Mouse (Mus musculus): ENCODE data around the gene Fam19a2.

Fam19a2 gene

DNA sequence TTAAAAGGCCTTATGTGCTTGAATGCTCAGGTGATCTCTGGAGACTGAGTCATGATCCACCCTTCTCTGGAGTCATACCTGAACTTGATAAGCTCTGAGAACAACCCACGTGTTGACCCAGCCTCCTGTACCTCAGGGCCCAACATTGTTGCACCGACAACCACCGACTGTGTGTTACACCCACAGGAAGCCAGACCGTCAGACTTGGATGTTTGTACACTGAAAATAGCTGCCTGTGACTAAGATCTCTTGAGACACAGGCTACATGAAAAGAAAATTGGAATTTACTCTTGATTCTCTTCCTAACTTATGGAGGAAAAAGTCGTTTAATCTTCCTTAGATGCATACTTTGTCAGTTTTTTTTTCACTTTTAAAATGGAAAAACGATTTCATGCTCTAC lies 121.8 kb downstream of the Fam19a2 start:
- DNase-seq (ENCODE audit: low read depth): no peak

DNA sequence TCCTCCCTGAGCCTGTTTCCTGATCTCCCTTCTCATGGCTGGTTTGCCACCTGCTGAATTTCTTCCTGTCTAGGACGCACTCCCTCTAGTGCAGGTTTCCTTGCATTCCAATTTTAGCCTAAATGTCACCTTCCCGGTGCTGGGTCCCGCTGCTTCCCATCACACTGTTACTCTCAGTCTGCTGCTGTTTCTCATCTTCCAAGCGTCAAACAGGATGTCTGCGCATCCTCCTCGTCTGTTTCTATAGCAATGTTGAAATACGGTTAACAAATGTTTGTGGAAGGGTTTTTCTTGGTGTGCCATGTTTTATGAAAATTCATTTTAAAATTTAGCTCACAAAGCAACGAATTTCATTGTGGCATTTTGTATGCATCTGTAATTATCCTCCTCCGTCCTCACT lies 131.6 kb downstream of the Fam19a2 start:
- DNase-seq (ENCODE audit: low read depth): no peak

DNA sequence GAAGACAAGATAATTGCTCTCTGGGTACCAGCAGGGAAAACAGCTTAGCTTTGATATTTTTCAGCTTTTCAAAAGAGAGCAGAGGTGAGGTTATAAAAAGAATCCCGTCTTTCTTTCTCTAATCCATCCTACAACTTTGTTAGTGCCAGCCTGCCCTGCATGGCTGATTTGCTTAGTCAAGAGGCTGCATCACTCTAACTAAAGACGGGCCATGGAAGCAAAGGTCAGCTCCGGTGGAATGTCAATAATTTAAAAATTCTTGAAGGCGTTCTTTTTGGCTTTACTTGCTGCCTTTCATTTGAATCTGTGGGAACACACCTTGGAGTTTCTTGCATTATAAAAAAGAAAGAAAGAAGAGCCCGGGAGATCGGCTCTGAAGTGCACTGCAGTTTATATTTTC lies 134.3 kb downstream of the Fam19a2 start:
- DNase-seq (ENCODE audit: low read depth): no peak

DNA sequence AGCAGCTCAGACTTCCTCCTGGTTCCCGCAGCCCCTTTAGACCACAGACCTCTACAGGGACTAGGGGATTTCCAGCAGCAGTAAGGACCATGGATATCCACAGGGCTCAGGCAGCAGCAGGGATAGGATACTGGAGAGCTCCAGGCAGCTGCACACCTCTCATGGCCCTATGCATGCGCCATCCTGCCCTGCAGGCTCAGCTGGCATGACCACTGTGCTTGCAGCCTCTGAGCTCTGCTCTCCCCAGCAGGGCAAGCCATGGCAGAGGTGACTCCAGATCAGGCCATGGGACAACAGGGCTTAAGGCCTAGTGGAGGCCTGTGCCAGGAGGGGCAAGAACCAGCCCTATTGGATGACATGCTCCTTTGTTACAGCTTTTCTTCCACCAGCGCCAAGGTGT lies 137.4 kb downstream of the Fam19a2 start:
- DNase-seq (ENCODE audit: low read depth): no peak

DNA sequence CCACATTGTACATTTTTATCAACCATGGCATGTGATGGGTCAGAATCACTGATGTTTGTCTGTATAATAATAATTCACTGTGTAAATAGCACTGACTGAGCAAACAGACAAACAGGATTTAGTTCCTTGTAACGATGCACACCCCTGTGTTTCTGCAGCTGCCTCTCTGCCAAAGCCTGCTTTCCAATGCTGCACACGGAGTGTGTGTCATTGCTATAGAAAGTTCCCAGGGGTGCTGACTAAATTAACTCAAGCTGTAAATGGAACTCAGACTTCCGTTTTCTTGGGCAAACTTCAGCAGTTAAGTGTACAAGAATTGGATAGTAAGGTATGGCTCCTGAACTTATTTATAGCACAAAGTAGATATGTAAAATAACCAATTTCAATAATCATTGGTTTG lies 138.7 kb downstream of the Fam19a2 start:
- no peak for DNase-seq (ENCODE audit: low read depth)

DNA sequence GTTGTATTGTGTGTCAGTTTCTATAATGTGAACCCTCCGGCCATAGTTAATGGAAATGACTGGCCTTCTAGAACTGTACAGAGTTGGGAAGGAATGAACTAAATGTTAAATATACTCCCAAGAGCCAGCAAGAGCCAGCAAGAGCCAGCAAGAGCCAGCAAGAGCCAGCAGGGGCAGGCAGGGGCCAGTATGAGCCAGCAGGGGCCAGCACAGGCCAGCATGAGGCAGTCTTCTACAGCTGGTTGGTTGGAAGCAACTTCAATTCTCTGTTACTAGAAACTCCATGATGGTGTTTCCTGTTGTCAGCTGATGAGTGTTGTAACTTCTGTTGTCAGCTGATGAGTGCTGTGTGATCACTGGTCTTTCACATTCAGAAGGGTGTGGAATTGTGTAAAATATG lies 151.2 kb downstream of the Fam19a2 start:
- no peak for DNase-seq (ENCODE audit: low read depth)

DNA sequence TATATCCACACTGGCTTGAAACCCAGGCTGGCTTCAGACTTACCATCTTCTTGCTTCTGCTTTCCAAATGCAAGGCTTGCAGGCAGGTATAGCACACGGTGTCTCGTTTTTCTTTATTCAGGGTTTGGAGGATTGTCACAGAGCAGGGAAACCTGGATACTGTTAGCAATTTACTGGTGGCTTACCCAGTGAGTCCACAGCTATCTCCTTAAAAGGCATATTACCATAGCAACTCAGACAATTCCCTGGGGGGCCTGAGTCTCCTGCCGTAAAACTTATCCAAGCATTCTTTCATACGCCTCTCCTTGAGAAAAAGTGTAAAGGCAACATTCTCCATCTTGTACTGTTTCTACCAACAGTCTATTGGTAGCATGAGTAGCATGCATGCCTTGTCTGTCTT lies 152.2 kb downstream of the Fam19a2 start:
- DNase-seq (ENCODE audit: low read depth): no peak

DNA sequence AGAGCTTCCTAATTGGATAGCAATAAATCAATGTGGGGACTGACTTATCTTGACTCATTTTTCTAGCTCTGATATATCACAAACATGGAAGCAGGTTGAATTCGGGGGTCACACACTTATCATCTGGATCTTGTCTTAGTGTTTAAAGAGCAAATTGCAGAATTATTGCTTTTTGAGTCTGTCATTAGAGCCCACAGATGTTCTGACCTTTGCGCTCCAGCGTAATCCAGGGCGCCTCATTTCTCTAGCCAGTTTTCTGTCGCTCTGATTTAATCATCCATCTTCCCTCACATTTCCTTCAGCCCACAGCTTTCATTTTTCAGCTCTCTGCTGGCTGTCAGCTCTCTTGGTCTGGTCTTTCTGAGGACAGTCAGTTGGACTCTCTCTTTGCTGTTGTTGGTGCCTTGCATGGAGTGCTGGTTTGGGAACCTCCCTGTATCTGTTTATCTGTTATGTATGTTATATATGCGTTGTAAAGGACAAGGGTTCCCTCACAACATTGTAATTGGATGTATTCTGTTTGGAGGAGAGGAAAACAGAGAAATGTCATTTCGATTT lies 154.9 kb downstream of the Fam19a2 start:
- no peak for DNase-seq (ENCODE audit: low read depth)

DNA sequence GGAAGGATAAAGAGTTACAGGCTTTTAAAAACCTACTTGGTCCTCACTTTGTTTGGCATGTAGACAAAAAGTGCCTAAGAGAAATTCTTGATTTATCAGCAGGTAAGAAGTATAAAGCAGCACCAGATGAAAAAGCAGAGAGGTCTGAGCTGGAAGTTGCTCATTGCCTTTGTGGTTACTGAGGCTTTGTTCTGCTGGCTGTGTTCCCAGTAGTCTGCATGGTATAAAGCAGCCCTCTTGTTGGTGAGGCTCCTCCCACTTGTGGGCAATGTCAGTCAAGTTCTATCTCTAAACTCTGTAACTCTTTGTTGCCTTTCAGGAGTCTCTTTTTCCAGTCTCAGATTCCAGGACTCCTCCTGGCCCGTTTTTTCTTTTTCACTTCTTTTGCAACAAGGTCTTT lies 156.5 kb downstream of the Fam19a2 start:
- DNase-seq (ENCODE audit: low read depth): no peak

DNA sequence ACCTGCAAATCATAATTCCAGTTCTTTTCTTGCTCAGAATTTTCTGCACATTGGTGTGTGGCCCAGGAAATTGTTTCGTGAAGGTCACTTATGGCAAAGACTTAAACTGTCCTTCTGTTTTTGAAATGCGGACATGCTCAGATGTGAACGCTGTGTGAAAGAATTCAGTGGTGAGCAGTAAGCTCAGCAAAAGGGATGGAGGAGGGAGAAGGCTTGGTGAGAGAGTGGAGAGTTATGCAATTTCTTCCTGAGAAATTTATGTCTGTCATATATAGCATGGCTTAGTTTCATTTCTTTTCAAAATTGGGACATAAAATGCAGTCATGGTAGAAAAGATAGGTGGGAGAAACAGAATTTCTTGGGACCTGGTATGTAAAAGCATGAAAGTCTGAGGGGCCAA lies 160.7 kb downstream of the Fam19a2 start:
- DNase-seq (ENCODE audit: low read depth): no peak

DNA sequence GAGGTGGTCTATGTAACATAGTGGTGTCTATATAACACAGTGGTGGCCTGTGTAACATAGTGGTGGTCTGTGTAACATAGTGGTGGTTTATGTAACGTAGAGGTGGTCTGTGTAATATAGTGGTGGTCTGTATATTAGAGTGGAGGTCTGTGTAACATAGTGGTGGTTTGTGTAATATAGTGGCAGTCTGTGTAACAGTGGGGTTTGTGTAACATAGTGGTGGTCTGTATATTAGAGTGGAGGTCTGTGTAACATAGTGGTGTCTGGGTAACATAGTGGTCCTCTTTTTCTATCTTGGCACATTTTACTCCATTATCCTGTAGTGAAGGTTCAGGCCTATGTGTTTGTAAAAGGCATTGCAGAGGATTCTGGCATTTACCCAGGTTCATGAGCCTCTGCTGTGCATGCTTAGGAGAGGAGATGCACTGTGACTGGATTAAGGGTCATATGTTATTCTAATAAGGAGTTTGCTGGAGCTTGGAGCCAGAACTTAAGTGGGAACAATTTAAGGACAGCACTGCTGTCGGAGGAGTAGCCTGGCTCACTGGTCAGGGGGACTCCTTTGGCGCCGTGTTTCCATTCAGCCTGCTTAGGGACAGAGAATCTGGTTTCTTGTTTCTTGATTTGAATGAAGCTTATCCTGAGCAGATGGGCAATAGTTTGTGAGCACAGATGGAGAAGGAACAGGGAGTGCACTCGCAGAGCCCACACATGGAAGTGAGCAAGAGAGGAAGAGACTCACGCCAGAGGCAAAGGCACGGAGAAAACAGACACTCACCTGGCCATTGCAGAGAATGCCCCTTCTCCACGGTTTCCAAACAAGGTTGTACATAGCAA lies 162.9 kb downstream of the Fam19a2 start:
- DNase-seq (ENCODE audit: low read depth): no peak

DNA sequence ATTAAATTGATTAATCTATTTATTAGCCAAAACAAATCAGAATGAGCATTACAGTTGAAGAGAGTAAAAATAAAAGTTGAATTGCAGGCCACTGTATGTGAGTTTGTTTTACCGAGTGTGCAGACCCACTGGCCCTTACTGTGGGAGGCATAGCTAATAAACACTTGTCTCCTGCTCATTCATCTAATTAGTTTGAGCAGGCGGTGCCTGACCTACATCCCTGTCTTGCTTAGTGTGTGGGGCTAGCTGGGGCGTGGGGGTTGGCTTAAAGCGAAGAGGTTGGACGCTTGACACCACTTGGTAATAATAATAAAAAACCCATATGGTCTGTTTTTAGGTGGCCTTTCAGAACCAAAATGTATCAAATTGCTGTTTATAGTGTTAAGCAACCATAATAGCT lies 167.8 kb downstream of the Fam19a2 start:
- no peak for DNase-seq (ENCODE audit: low read depth)

DNA sequence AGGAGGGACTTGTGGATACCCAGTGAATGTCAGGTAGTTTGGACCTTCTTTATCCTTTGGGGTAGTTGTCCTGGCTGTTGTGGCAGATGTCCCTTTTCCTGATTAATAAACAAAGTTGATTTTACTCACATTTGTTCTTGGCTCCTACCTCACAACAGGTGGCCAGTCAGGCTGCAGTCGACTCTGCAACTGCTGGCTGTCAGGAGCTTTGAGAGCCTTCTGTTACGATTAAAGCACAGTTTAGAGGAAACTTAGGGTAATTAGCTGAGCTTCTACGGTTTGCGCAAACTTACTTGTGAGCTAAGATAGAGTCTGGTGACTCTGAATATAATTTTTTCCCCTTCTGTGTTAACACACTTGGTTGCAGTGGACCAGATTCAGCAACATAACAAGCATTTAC lies 173.8 kb downstream of the Fam19a2 start:
- DNase-seq (ENCODE audit: low read depth): no peak

DNA sequence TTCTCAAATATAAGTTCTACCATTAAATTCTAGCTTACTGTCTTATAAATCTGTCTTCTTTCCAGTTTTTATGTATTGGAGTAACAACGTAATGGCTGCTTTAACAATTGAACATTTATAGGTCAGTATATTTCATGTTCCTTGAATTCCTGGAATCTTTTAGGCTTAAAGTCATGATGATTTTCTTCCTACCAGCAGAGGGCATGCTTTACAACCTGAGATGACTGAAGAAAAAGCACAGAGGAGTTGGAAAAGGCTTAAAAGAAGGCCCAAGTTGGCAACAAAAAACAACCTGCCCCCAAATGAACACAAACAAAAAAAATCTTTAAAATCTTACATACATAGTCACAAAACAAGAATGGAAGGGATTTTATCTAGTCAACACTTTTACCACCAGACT lies 193.0 kb downstream of the Fam19a2 start:
- DNase-seq (ENCODE audit: low read depth): no peak

DNA sequence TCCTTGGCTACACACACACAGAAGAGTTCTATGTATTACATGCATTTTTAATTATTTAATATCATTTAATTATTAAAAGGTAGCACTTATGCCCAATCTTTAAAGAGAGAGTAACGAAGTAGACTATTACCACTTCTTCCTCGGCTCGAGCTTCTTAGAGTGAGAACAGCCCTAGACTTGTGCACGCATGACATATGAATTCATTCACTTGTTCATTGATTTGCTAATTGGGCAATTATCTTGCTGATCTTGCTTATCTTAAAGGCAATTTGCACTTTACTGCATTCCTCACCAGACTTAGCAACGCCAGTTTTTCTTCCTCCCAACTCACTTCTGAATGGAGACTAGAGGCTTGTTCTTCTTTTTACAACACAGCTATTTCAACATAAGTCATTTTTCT lies 196.7 kb downstream of the Fam19a2 start:
- no peak for DNase-seq (ENCODE audit: low read depth)

DNA sequence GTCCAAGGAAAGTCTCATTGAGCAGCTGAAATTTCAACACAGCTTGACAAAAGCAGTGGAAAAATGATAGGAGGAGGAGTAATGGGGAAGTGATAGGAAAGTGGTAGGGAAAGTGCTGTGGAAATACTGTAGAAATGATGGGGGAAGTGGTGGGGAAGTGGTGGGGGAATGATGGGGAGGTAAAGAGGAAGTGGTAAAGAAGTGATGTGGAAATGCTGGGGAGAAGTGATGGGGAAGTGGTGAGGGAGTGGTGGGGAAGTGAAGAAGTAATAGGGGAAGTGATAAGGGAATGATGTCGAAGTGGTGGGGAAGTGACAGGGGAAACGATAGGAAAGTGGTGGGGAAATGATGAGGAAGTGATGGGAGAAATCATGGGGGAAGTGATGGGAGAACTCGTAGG lies 198.5 kb downstream of the Fam19a2 start:
- no peak for DNase-seq (ENCODE audit: low read depth)

DNA sequence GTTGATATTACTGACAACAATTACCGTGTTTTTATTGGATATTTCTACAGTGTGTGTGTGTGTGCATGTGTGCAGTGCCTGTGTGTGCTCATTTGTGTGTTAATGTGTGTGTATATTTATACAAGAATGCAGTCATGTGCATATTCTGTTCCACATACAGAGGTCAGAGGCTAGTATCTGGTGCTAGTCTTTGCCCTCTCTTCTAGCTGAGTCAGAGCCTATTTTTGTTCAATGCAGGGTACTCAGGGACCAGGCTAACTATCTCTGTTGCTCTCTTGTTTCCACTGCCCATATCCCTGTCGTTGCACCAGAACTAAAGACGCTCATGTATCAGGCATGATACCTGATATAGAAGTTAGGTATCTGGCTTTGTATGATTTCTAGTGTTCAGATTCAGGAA lies 251.0 kb downstream of the Fam19a2 start:
- no peak for DNase-seq (ENCODE audit: low read depth)

DNA sequence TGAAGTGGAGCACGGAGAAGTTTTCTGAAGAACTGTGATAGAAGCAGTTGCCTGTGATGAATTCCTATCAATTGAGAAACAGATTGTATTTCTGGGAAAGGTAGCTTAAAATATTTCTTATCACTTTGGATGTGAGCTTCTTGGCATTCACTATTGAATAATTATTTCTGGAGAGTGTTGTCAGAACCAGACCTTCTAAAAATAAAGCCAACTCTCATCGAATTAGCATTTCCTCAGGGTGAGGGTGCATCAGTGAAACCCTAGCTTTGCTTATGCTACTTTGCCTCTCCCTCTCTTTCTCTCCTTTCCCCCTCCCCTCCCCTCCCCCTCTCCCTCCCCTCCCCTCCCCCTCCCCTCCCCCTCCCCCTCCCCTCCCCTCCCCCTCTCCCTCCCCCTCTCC lies 256.8 kb downstream of the Fam19a2 start:
- no peak for DNase-seq (ENCODE audit: low read depth)

DNA sequence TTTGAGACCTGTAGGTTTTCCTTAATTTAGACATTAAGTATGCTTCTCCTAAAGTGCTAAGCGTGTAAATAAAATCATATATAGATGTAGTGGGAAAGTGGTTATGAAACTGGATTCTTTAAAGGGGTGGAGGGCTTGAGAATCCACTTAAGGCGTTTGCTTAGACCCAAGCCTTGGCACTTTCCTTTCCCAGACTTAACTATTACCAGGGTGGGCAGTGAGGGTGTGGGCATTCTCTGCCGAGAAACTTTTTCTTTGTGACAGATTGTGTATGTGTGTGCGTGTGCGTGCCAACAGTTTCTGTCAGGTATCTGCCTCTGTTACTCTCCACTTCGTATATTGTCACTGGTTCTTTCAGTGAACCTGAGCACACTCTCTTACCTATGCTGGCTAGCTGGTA lies 257.4 kb downstream of the Fam19a2 start:
- no peak for DNase-seq (ENCODE audit: low read depth)

DNA sequence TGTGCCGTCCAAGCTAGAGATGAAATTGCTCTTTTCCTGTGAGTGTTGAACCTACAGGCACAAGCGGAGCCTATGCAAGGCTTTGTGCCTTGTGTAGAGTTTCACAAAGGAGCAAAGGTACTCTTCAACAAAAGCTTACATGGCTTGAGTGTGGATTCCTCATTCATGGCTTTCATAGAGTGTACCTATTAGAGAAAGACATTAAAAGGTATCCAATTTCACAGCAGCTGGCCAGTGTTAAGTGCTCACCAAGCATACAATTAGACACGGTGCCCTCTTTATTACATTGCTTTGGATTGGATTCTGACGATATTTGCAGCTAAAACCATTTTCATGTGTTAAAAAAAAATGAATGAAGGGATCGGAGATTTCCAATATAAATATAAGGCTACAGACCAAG lies 261.6 kb downstream of the Fam19a2 start:
- DNase-seq (ENCODE audit: low read depth): no peak

DNA sequence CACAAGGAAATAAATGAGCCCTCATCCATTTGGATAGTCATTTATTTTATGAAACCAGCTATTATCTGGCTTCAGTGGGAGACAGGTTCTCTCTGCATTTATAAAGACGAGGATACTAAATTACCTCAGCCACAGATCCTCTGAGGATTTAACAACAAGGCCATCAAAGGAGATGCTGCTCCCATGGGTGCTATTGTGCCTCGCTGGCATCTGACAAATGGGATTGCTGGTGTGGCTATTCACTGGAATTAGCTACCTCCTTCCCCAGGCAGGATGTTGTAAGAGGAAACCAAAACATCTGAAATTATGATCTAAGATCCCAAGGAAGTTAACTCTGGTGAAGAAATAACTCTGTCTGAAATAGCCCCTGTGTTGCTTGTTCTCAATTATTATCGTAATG lies 262.3 kb downstream of the Fam19a2 start:
- DNase-seq (ENCODE audit: low read depth): no peak

DNA sequence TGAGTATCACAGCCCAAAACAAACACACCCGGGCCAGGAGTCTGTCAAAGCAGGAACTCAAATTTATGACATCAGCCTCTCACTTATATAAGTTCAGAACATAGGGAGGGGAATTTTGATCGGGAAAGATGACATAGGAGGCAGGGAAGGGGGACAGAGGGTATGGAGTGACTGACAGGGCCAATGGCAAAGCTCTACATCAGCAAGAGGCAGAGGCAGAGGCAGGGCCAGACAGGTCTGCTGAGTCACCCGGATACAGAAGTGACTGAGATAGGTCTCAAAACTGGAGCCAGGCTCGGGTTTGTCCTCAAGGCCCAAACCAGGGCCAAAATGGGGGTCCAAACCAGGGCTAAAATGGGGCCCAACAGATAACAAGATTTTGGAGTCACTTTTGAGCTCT lies 272.3 kb downstream of the Fam19a2 start:
- DNase-seq (ENCODE audit: low read depth): no peak

DNA sequence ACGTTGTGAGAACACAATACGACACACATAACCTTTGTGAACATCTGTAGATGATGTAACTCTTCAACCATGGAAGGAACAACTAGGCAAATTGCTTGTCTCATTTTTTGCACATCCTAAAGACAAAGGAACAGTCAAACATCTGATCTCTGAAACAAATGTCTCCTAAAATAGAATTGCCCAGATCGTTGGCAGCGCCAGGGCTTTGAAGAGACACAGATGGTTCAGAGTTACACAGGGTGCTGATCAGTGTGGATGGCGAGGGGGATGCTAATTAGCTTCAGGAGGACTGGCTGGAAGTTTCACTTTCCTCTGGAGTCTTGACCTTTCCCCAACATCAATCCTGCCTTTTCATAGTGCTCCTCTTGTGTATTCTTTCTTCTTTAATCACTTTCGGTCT lies 284.6 kb downstream of the Fam19a2 start:
- no peak for DNase-seq (ENCODE audit: low read depth)

DNA sequence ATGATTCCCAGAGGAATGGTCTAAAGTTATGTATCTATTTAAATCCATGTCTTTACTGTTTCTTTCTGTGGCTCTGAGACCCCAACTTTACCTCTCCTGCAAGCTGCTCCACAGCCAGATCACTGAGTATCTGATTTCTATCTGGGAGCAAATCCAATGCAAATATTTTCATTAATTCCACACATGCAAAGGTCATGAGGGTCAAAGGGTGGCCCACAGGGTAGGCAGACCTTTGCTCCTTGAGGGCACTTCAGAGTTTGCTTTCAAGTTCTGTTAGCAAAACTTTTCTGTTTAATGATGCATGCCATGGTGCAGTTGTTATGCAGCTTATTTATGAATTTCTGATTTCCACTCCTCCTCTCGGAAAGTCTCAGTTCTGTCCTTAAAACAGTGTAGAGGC lies 303.9 kb downstream of the Fam19a2 start:
- DNase-seq (ENCODE audit: low read depth): no peak

Data from induced T-regulatory cell, adult 2 months (primary cell).